Mouse (Mus musculus): Measurements from ENCODE around the gene Zc3h14. TPM values are rescaled to one million over a fixed set of nuclear protein-coding genes. Genes with fewer than 3 reads are reported as not detected.

Zc3h14 gene
- polyA plus RNA-seq, 1 experiment from 2014 or later: 179 TPM

DNA sequence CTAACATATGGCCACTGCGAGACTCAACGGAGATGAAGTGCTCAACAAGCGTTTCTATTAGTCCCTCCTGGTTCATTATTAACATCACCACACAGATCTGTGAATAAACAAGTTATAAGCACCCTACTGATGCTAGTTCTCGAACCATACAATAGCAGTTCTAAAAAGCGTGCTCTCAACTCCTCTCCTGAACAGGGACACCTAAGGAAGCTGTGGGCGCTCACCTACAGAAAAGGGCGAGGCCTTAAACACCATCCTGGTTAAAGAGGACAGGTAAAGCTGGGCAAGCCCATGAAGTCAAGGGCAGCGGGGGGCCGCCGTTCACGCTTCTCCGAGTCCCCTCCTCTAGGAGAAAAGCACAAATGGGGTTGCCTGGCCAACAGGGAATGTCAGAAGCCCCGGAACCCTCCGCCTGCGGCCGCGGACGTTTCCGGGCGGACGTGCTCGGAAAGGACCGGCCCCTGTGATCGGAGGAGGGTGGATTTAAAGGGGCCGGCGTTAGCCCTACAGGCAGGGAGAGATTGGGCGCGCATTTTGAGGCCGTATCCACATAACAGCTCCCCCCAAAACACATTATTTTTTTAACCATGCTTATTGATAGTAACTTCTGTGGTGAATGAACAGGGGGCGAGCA lies 12.4 kb upstream of the Zc3h14 start:
- ATAC-seq (replicated peaks; ENCODE audit: low FRiP score) (peak; percentile 79), DNase-seq (ENCODE audit: low spot score) (peak; percentile 91)
- WGBS: under 1% methylated on average over 30 of the region's 30 CpGs
- Histone ChIP-seq H3K27me3 (ENCODE audit: control insufficient read depth, insufficient read depth, low read length) (no peaks in the 10 kb centered on the region), H3K4me2 (ENCODE audit: low read depth, low read length, severe bottlenecking) (peak overlapping the region; percentile 88), H3K36me3 (ENCODE audit: control insufficient read depth, insufficient read depth, low read length) (no peaks in the 10 kb centered on the region), H3K9me3 (ENCODE audit: control insufficient read depth, low read length) (no peaks in the 10 kb centered on the region), H3K9ac (ENCODE audit: low read length) (peak overlapping the region; percentile 58), H3K27ac (ENCODE audit: low read depth, low read length) (0 out of 2 replicates have a peak overlapping the region, but pooled peaks have one; percentile 4), H3K4me3 (ENCODE audit: low read depth, low read length) (peak overlapping the region; percentile 47), H3K4me1 (replicated peaks; ENCODE audit: control insufficient read depth, insufficient read depth, low read length) (peaks cover 12% of the 10 kb centered on the region; the same call in 1 of the 2 replicates)

GRCm38 (mm10) chr12:98734880-98735801 lies 11.6 kb upstream of the Zc3h14 start:
- Histone ChIP-seq H3K27me3 (ENCODE audit: control insufficient read depth, insufficient read depth, low read length) (no peaks in the 10 kb centered on the region), H3K4me1 (replicated peaks; ENCODE audit: control insufficient read depth, insufficient read depth, low read length) (peaks cover 12% of the 10 kb centered on the region; the same call in 1 of the 2 replicates), H3K9ac (ENCODE audit: low read length) (peak overlapping the region; percentile 58), H3K4me2 (ENCODE audit: low read depth, low read length, severe bottlenecking) (peak overlapping the region; percentile 88), H3K9me3 (ENCODE audit: control insufficient read depth, low read length) (no peaks in the 10 kb centered on the region), H3K4me3 (ENCODE audit: low read depth, low read length) (peak overlapping the region; percentile 47), H3K36me3 (ENCODE audit: control insufficient read depth, insufficient read depth, low read length) (no peaks in the 10 kb centered on the region), H3K27ac (ENCODE audit: low read depth, low read length) (peak overlapping the region; percentile 4; the same call in 1 of the 2 replicates)
- DNase-seq (ENCODE audit: low spot score) (no peak), ATAC-seq (replicated peaks; ENCODE audit: low FRiP score) (peak; percentile 14; the same call in 1 of the 2 replicates)
- 8% methylated on average over 22 of the region's 22 CpGs for WGBS

DNA sequence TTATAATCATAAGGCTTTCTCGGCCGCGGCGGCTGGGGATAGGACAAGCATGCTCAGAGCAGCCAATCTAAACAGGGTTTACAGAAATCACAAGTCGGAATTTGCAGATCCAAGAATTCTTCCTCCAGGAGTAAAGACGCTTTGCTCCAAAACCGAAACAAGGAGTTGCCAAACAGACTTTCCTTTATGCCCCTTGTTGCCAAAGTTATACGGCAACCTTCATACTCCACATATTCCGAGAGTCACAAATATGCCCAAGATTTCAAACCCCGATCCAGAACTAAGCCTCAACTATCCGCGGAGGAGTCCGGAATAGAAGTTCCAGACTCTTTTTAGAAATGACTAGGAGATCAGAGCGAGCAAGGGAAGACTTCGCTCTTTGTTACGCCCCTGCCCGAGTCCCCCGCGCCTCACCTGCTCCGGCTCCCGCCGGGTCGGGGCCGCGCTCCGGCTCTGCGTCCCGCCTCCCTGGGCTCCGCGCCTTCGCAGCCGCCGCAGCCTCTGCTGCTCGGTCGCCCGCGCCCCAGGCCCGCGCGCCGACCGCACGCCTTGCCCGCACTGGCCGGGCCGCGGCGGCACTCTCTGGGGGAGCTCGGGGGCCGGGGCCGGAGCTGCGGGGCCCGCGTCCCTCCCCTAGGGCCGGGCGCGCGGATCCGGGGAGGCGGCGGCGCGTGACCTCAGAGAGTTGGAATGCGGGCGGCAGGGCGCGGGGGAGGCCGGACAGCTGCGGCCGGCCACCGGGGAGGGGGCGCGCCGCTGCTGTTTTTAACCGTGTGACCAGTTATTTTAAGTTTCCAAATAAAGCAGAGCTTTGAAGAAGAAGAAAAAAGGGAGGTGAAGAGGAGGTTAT lies 9.6 kb upstream of the Zc3h14 start, which contains the start of gene Ptpn21:
Ptpn21 (minus strand) TSS at position 455 of the 850 bp plus-strand sequence.
- Histone ChIP-seq H3K4me2 (ENCODE audit: low read depth, low read length, severe bottlenecking) (peak within 1 kb of the TSS; percentile 64), H3K9ac (ENCODE audit: low read length) (peak within 1 kb of the TSS; percentile 93), H3K27ac (ENCODE audit: low read depth, low read length) (0 out of 2 replicates have a peak within 1 kb of the TSS, but pooled peaks have one; percentile 32), H3K9me3 (ENCODE audit: control insufficient read depth, low read length) (no peaks in the 10 kb centered on the region), H3K4me1 (replicated peaks; ENCODE audit: control insufficient read depth, insufficient read depth, low read length) (peaks cover 12% of the 10 kb centered on the region; the same call in 1 of the 2 replicates), H3K27me3 (ENCODE audit: control insufficient read depth, insufficient read depth, low read length) (no peaks in the 10 kb centered on the region), H3K4me3 (ENCODE audit: low read depth, low read length) (peak within 1 kb of the TSS; percentile 77), H3K36me3 (ENCODE audit: control insufficient read depth, insufficient read depth, low read length) (no peaks in the 10 kb centered on the region)
- WGBS: under 1% methylated on average over 70 of the region's 75 CpGs
- DNase-seq (ENCODE audit: low spot score): peak; percentile 81
- ATAC-seq (replicated peaks; ENCODE audit: low FRiP score): peak; percentile 79

DNA sequence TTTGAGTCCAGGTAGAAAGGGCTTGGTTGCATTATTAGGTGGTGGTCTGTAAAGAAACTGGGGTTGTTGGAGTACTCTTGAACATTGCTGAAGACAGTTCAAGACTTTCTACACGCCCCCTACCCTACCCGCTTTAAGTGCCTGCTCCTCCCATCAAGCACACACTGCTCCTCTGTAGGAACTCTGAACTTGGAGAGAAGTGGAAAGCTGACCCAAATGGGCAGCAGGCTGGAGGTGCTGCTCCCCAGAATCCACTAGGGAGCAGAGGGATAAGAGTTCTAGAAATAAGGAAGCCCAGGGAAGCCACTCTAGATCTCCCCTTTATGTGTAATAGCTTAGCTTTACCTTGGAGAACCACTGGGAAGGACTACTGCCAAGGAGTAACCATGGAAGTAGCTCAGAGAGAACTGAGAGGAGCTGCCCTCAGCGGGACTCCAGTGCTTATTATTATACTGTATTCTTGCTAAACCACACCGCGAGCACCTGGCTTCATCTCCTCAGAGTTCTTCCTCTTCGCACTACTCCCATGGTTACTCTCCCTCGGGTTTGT lies 8.9 kb upstream of the Zc3h14 start:
- Histone ChIP-seq H3K27ac (ENCODE audit: low read depth, low read length) (no peak overlapping the region), H3K4me3 (ENCODE audit: low read depth, low read length) (peak overlapping the region; percentile 77), H3K36me3 (ENCODE audit: control insufficient read depth, insufficient read depth, low read length) (no peaks in the 10 kb centered on the region), H3K4me2 (ENCODE audit: low read depth, low read length, severe bottlenecking) (peak overlapping the region; percentile 64), H3K9me3 (ENCODE audit: control insufficient read depth, low read length) (no peaks in the 10 kb centered on the region), H3K27me3 (ENCODE audit: control insufficient read depth, insufficient read depth, low read length) (no peaks in the 10 kb centered on the region), H3K9ac (ENCODE audit: low read length) (peak overlapping the region; percentile 93), H3K4me1 (replicated peaks; ENCODE audit: control insufficient read depth, insufficient read depth, low read length) (peaks cover 12% of the 10 kb centered on the region; the same call in 1 of the 2 replicates)
- 13% methylated on average over 7 of the region's 7 CpGs for WGBS
- ATAC-seq (replicated peaks; ENCODE audit: low FRiP score) (peak; percentile 40), DNase-seq (ENCODE audit: low spot score) (no peak)

- H3K9ac ChIP-seq (ENCODE audit: low read length): no peak overlapping the region
- DNase-seq (ENCODE audit: low spot score) (no peak), ATAC-seq (replicated peaks; ENCODE audit: low FRiP score) (no peak)
- H3K27me3 ChIP-seq (ENCODE audit: control insufficient read depth, insufficient read depth, low read length): no peaks in the 10 kb centered on the region
- WGBS: 76% methylated on average over 3 of the region's 3 CpGs
- H3K27ac ChIP-seq (ENCODE audit: low read depth, low read length): no peak overlapping the region
- H3K4me3 ChIP-seq (ENCODE audit: low read depth, low read length): no peak overlapping the region
- 0 out of 2 replicates have a peak, but pooled peaks cover 3% of the 10 kb centered on the region for H3K4me1 ChIP-seq (replicated peaks; ENCODE audit: control insufficient read depth, insufficient read depth, low read length)
- H3K9me3 ChIP-seq (ENCODE audit: control insufficient read depth, low read length): no peaks in the 10 kb centered on the region
- H3K36me3 ChIP-seq (ENCODE audit: control insufficient read depth, insufficient read depth, low read length): no peaks in the 10 kb centered on the region
- H3K4me2 ChIP-seq (ENCODE audit: low read depth, low read length, severe bottlenecking): no peak overlapping the region
These were observed 5.7 kb upstream of the Zc3h14 start for GRCm38 (mm10) chr12:98741011-98741501.

- WGBS: 66% methylated on average over 4 of the region's 4 CpGs
- ATAC-seq (replicated peaks; ENCODE audit: low FRiP score): 0 out of 2 replicates have a peak, but pooled peaks have one; percentile 1
- no peaks in the 10 kb centered on the region for H3K36me3 ChIP-seq (ENCODE audit: control insufficient read depth, insufficient read depth, low read length)
These were observed 1.1 kb upstream of the Zc3h14 start for GRCm38 (mm10) chr12:98745626-98746025.

DNA sequence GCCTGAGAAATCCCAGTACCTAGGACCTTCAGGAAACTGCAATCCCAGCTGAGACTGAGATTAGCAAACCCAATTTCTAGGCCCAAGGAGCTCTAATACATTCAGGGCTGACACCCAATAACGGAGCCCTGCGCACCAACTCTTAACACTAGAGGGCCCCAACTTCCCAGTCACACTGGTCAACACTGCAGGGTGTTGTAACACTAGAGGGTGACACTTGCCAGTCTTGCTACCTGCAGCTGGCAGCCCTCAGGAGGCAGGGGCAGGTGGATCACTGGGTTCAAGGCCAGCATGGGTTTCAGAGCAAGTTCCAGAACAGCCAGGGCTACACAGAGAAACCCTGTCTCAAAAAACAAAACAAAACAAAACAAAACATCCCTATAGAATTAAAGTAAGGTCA lies 633 bp upstream of the Zc3h14 start:
- H3K9me3 ChIP-seq (ENCODE audit: control insufficient read depth, low read length): no peaks in the 10 kb centered on the region

More at GRCm38 (mm10) chr12:98745626-98746025, 1.1 kb upstream of the Zc3h14 start:
- Histone ChIP-seq H3K4me1 (replicated peaks; ENCODE audit: control insufficient read depth, insufficient read depth, low read length) (no peaks in the 10 kb centered on the region; the same call in 1 of the 2 replicates), H3K9me3 (ENCODE audit: control insufficient read depth, low read length) (no peaks in the 10 kb centered on the region), H3K4me3 (ENCODE audit: low read depth, low read length) (no peak overlapping the region), H3K27ac (ENCODE audit: low read depth, low read length) (no peak overlapping the region), H3K4me2 (ENCODE audit: low read depth, low read length, severe bottlenecking) (no peak overlapping the region), H3K27me3 (ENCODE audit: control insufficient read depth, insufficient read depth, low read length) (no peaks in the 10 kb centered on the region), H3K9ac (ENCODE audit: low read length) (no peak overlapping the region)
- no peak for DNase-seq (ENCODE audit: low spot score)

More for the DNA sequence above, 633 bp upstream of the Zc3h14 start:
- Histone ChIP-seq H3K4me3 (ENCODE audit: low read depth, low read length) (no peak overlapping the region), H3K27ac (ENCODE audit: low read depth, low read length) (no peak overlapping the region), H3K4me2 (ENCODE audit: low read depth, low read length, severe bottlenecking) (no peak overlapping the region), H3K36me3 (ENCODE audit: control insufficient read depth, insufficient read depth, low read length) (no peaks in the 10 kb centered on the region), H3K4me1 (replicated peaks; ENCODE audit: control insufficient read depth, insufficient read depth, low read length) (no peaks in the 10 kb centered on the region; the same call in 1 of the 2 replicates), H3K9ac (ENCODE audit: low read length) (no peak overlapping the region), H3K27me3 (ENCODE audit: control insufficient read depth, insufficient read depth, low read length) (no peaks in the 10 kb centered on the region)
- peak; percentile 67 for DNase-seq (ENCODE audit: low spot score)
- ATAC-seq (replicated peaks; ENCODE audit: low FRiP score): peak; percentile 60
- WGBS: 10% methylated on average over 2 of the region's 2 CpGs

Measured in forebrain, embryonic 11.5 days (tissue).